Mouse (Mus musculus) induced T-regulatory cell, adult 2 months (primary cell): ENCODE results near the gene Map10.
A peak's percentile ranks its signal among the peaks of the same experiment; 100 is the strongest.

ENCODE experiments used
- DNase-seq: peaks from one replicate; pipeline ENCODE4 v3.0.0-alpha.2; 2012; ENCODE audit warnings: low read depth

Gene Map10

GRCm38 (mm10) chr8:125716211-125716610, 46.6 kb downstream of the Map10 start:
- no peak for DNase-seq

GRCm38 (mm10) chr8:125716613-125717012, 47.0 kb downstream of the Map10 start:
- DNase-seq, result no peak

GRCm38 (mm10) chr8:125718914-125719313, 49.3 kb downstream of the Map10 start:
- peak; percentile 38 for DNase-seq

- DNase-seq, result no peak
Measured at GRCm38 (mm10) chr8:125722675-125723074, 53.1 kb downstream of the Map10 start.
